Mouse (Mus musculus): Measurements from ENCODE around the gene Cib2. TPM values are rescaled to one million over a fixed set of nuclear protein-coding genes. Genes with fewer than 3 reads are reported as not detected.

The Cib2 gene
- polyA plus RNA-seq, 1 experiment from 2014 or later = 20.6 TPM

Other genes starting within 250 kb of the Cib2 start
- gene Dmxl2, start 58.6 kb downstream of the Cib2 start, polyA plus RNA-seq (2014; fragmentation: Nextera tagmentation; extraction: Ambion mirVana) = 7.4 and 9.1 TPM in 2 replicates
- gene Sh2d7, start 21.2 kb downstream of the Cib2 start, polyA plus RNA-seq (2014; fragmentation: Nextera tagmentation; extraction: Ambion mirVana) = not detected in 2 replicates
- 132 and 145 TPM in 2 replicates for gene Idh3a, start 26.1 kb upstream of the Cib2 start, polyA plus RNA-seq (2014; fragmentation: Nextera tagmentation; extraction: Ambion mirVana)
- gene Acsbg1, start 101.7 kb upstream of the Cib2 start, polyA plus RNA-seq (2014; fragmentation: Nextera tagmentation; extraction: Ambion mirVana) = 2.2 and 3.0 TPM in 2 replicates
- gene Dnaja4, start 138.7 kb upstream of the Cib2 start, polyA plus RNA-seq (2014; fragmentation: Nextera tagmentation; extraction: Ambion mirVana) = 1.9 and 3.0 TPM in 2 replicates
- gene Wdr61, start 174.3 kb upstream of the Cib2 start, polyA plus RNA-seq (2014; fragmentation: Nextera tagmentation; extraction: Ambion mirVana) = 162 and 192 TPM in 2 replicates
- gene Crabp1, start 204.5 kb upstream of the Cib2 start, polyA plus RNA-seq (2014; fragmentation: Nextera tagmentation; extraction: Ambion mirVana) = 103 and 140 TPM in 2 replicates

All from kidney, embryonic 14.5 days (tissue).